Mouse (Mus musculus) kidney, postnatal 0 days (tissue): Measurements from ENCODE around the gene Guca2b. TPM values are rescaled to one million over a fixed set of nuclear protein-coding genes. Genes with fewer than 3 reads are reported as not detected.

ENCODE experiments used
- ATAC-seq: fragments of 200-750 bp; cut with Nextera tagmentation; replicated peaks from 2 replicates; pipeline ENCODE4 v1.8.0; 2017; ENCODE audit warnings: low read depth, moderate number of reproducible peaks, moderate TSS enrichment, moderate library complexity; ENCODE audit not compliant: low FRiP score
- DNase-seq: peaks from one replicate; pipeline ENCODE4 v3.0.0-alpha.2; 2016; ENCODE audit warnings: low spot score
- H3K27ac ChIP-seq: fragments of 300-500 bp; sonication (generic); 2 replicates; pipeline ENCODE4 v1.5.1; 2014; ENCODE audit warnings: mild to moderate bottlenecking
- H3K27me3 ChIP-seq: fragments of 300-500 bp; sonication (generic); 2 replicates; pipeline ENCODE4 v1.6.1; 2014; ENCODE audit warnings: low read length, mixed read lengths; ENCODE audit not compliant: insufficient read depth
- H3K36me3 ChIP-seq: fragments of 300-500 bp; sonication (generic); 2 replicates; pipeline ENCODE4 v1.6.1; 2014; ENCODE audit warnings: low read length, mixed read lengths; ENCODE audit not compliant: insufficient read depth
- H3K4me1 ChIP-seq: fragments of 300-500 bp; sonication (generic); replicated peaks from 2 replicates; pipeline ENCODE4 v1.6.1; 2014; ENCODE audit warnings: antibody characterized with exemption, low read length, mixed read lengths; ENCODE audit not compliant: insufficient read depth
- H3K4me2 ChIP-seq: fragments of 300-500 bp; sonication (generic); 2 replicates; pipeline ENCODE4 v1.6.1; 2014; ENCODE audit warnings: mild to moderate bottlenecking, low read length, moderate library complexity, mixed read lengths
- H3K4me3 ChIP-seq: fragments of 300-500 bp; sonication (generic); replicated peaks from 2 replicates; pipeline ENCODE4 v1.5.1; 2014; ENCODE audit warnings: low read depth, low read length
- H3K9ac ChIP-seq: fragments of 300-500 bp; sonication (generic); 2 replicates; pipeline ENCODE4 v1.6.1; 2014; ENCODE audit warnings: low read depth, low read length
- H3K9me3 ChIP-seq: fragments of 300-500 bp; sonication (generic); replicated peaks from 2 replicates; pipeline ENCODE4 v1.6.1; 2016; ENCODE audit warnings: low read length, inconsistent platforms, mixed read lengths
- CTCF ChIP-seq: IDR thresholded peaks from 2 replicates; pipeline ENCODE4 v1.5.1; 2016; ENCODE audit warnings: antibody characterized with exemption, low read depth, mild to moderate bottlenecking, moderate library complexity
- WGBS: fragments of 180-500 bp; shearing (Covaris S2); extraction: QIAGEN DNeasy Blood & Tissue Kit; methylation state at CpG from one replicate; pipeline ENCODE4 v1.1.7; 2014; 5-methylcytosine and 5-hydroxymethylcytosine counted together
- polyA plus RNA-seq: library from polyadenylated mRNA; unstranded; fragments of >200 nt; fragmentation: Nextera tagmentation; extraction: Ambion mirVana; gene quantifications from 2 replicates; pipeline ENCODE4 v1.2.1, GENCODE M21; 2015

Guca2b gene
- polyA plus RNA-seq, 1 experiment from 2014 or later, result 37.1 TPM

DNA sequence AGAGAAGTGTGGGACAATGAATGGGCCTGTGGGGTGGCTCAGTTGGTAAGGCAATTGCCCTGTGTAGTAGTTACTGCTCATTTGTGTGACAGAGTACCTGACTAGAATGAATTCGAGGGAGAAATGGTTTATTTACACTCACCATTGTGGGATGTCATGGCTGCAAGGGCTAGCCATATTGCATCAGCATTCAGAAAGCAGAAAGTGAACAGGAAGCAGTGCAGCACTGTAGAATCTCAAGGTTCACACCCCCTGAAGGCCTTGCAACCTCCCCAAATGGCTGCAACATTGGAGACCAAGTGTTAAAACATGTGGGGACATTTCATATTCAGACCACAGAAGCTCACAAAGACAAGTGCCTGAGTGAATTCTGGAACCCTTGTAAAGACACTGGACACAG is 44.7 kb downstream of the Guca2b start:
- no peak for ATAC-seq
- H3K9me3 ChIP-seq, result no peaks in the 10 kb centered on the region
- no peak for TF ChIP-seq CTCF

DNA sequence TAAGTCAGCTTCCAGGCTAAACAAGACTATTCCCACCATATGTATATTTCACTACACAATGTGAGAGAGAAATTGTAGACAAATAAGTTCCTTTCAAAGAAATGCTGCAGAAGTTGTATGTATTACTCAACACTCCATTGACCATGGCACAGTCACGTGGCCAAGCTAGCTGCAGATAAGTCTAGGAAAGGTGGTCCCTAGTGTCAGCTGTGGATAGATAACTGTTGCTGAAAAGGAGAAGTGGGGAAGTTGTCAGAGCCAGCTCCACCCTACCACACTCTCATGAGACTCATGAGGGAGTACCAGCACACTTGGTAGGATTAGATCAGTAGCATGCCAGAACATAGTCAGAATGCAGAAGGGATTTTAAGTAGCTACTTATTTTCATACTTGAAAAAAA is 49.3 kb downstream of the Guca2b start:
- ATAC-seq (no peak), DNase-seq (no peak)
- 94% methylated on average over 1 of the region's 1 CpGs for WGBS
- TF ChIP-seq CTCF, result no peak
- Histone ChIP-seq H3K27me3 (no peaks in the 10 kb centered on the region), H3K4me1 (no peaks in the 10 kb centered on the region), H3K27ac (no peak overlapping the region), H3K9ac (no peak overlapping the region), H3K4me2 (no peak overlapping the region), H3K36me3 (0 out of 2 replicates have a peak, but pooled peaks cover 8% of the 10 kb centered on the region), H3K4me3 (no peak overlapping the region), H3K9me3 (no peaks in the 10 kb centered on the region)

More for the DNA sequence above, 44.7 kb downstream of the Guca2b start:
- H3K36me3 ChIP-seq, result peaks cover 5% of the 10 kb centered on the region; the same call in 1 of the 2 replicates
- no peak overlapping the region for H3K4me2 ChIP-seq
- 55% methylated on average over 1 of the region's 1 CpGs for WGBS
- no peaks in the 10 kb centered on the region for H3K27me3 ChIP-seq
- H3K9ac ChIP-seq, result no peak overlapping the region
- H3K4me3 ChIP-seq, result no peak overlapping the region
- no peaks in the 10 kb centered on the region for H3K4me1 ChIP-seq
- H3K27ac ChIP-seq, result no peak overlapping the region
- no peak for DNase-seq

Other genes starting within 250 kb of the Guca2b start
- gene Ccdc30, start 243.4 kb downstream of the Guca2b start, polyA plus RNA-seq, result 6.6 and 7.6 TPM in 2 replicates
- 64.5 and 68.0 TPM in 2 replicates for gene Ppcs, start 236.5 kb downstream of the Guca2b start, polyA plus RNA-seq
- 1.6 and 1.7 TPM in 2 replicates for gene Zmynd12, start 236.1 kb downstream of the Guca2b start, polyA plus RNA-seq
- 1.7 TPM in 2 replicates for gene Rimkla, start 166.3 kb downstream of the Guca2b start, polyA plus RNA-seq
- gene Foxj3, start 122.0 kb downstream of the Guca2b start, polyA plus RNA-seq, result 14.6 and 16.7 TPM in 2 replicates
- gene Frg2f1, start 119.4 kb downstream of the Guca2b start, polyA plus RNA-seq, result 5.2 and 6.3 TPM in 2 replicates
- gene Guca2a, start 21.2 kb downstream of the Guca2b start, polyA plus RNA-seq, result 20.1 and 27.0 TPM in 2 replicates
- gene Hivep3, start 74.8 kb upstream of the Guca2b start, polyA plus RNA-seq, result 8.3 TPM in 2 replicates